Mouse (Mus musculus) intestine, postnatal 0 days (tissue): ENCODE results near the gene Vrk3. TPM values are rescaled to one million over a fixed set of nuclear protein-coding genes. Genes with fewer than 3 reads are reported as not detected.

ENCODE experiments used
- ATAC-seq: fragments of 200-750 bp; cut with Nextera tagmentation; 2 replicates; pipeline ENCODE4 v1.8.0; 2017; ENCODE audit warnings: mild to moderate bottlenecking, moderate TSS enrichment, moderate library complexity
- H3K27ac ChIP-seq: fragments of 300-500 bp; sonication (generic); 2 replicates; pipeline ENCODE4 v1.5.1; 2014; ENCODE audit warnings: mild to moderate bottlenecking, low read depth, low read length, moderate library complexity
- H3K27me3 ChIP-seq: fragments of 300-500 bp; sonication (generic); replicated peaks from 2 replicates; pipeline ENCODE4 v1.6.1; 2014; ENCODE audit warnings: low read length, mixed read lengths; ENCODE audit not compliant: control insufficient read depth, insufficient read depth
- H3K36me3 ChIP-seq: fragments of 300-500 bp; sonication (generic); 2 replicates; pipeline ENCODE4 v1.6.1; 2014; ENCODE audit warnings: mild to moderate bottlenecking, moderate library complexity; ENCODE audit not compliant: control insufficient read depth, insufficient read depth
- H3K4me1 ChIP-seq: fragments of 300-500 bp; sonication (generic); replicated peaks from 2 replicates; pipeline ENCODE4 v1.6.1; 2014; ENCODE audit warnings: antibody characterized with exemption, low read length, mixed read lengths; ENCODE audit not compliant: control insufficient read depth, insufficient read depth
- H3K4me2 ChIP-seq: fragments of 300-500 bp; sonication (generic); replicated peaks from 2 replicates; pipeline ENCODE4 v1.6.1; 2014; ENCODE audit warnings: low read depth, mild to moderate bottlenecking, moderate library complexity
- H3K4me3 ChIP-seq: fragments of 300-500 bp; sonication (generic); 2 replicates; pipeline ENCODE4 v1.5.1; 2014; ENCODE audit warnings: low read depth, low read length
- H3K9ac ChIP-seq: fragments of 300-500 bp; sonication (generic); 2 replicates; pipeline ENCODE4 v1.6.1; 2014; ENCODE audit warnings: mild to moderate bottlenecking, low read depth, low read length
- H3K9me3 ChIP-seq: fragments of 300-500 bp; sonication (generic); 2 replicates; pipeline ENCODE4 v1.6.1; 2016; ENCODE audit warnings: mixed run types; ENCODE audit not compliant: control insufficient read depth
- CTCF ChIP-seq: sonication (generic); IDR thresholded peaks from 2 replicates; pipeline ENCODE4 v1.5.1; 2016; ENCODE audit warnings: low read depth, mild to moderate bottlenecking, control low read depth, antibody characterized with exemption, moderate library complexity
- WGBS: fragments of 180-500 bp; shearing (Covaris S2); extraction: QIAGEN DNeasy Blood & Tissue Kit; methylation state at CpG from one replicate; pipeline ENCODE4 v1.1.7; 2014; 5-methylcytosine and 5-hydroxymethylcytosine counted together
- polyA plus RNA-seq: library from polyadenylated mRNA; unstranded; fragments of >200 nt; fragmentation: Nextera tagmentation; extraction: Ambion mirVana; gene quantifications from 2 replicates; pipeline ENCODE4 v1.2.1, GENCODE M21; 2015

Vrk3 gene
- polyA plus RNA-seq, 1 experiment from 2014 or later = 35.1 TPM

GRCm38 (mm10) chr7:44772591-44773204 lies 24.5 kb downstream of the Vrk3 start:
- no peaks in the 10 kb centered on the region for H3K4me1 ChIP-seq
- H3K4me2 ChIP-seq = no peak overlapping the region
- no peaks in the 10 kb centered on the region for H3K9me3 ChIP-seq
- peaks cover 82% of the 10 kb centered on the region for H3K36me3 ChIP-seq
- H3K9ac ChIP-seq = no peak overlapping the region
- ATAC-seq = no peak
- no peak overlapping the region for H3K27ac ChIP-seq
- H3K27me3 ChIP-seq = no peaks in the 10 kb centered on the region
- no peak overlapping the region for H3K4me3 ChIP-seq
- 91% methylated on average over 8 of the region's 8 CpGs for WGBS
- TF ChIP-seq CTCF = no peak

GRCm38 (mm10) chr7:44776849-44777498 lies 28.8 kb downstream of the Vrk3 start:
- Histone ChIP-seq H3K4me1 (no peaks in the 10 kb centered on the region), H3K9ac (no peak overlapping the region), H3K9me3 (no peaks in the 10 kb centered on the region), H3K4me2 (no peak overlapping the region), H3K27ac (no peak overlapping the region), H3K27me3 (no peaks in the 10 kb centered on the region), H3K36me3 (peaks cover 49% of the 10 kb centered on the region), H3K4me3 (no peak overlapping the region)
- TF ChIP-seq CTCF = no peak
- WGBS = 86% methylated on average over 9 of the region's 9 CpGs
- no peak for ATAC-seq

GRCm38 (mm10) chr7:44780101-44780500 lies 31.9 kb downstream of the Vrk3 start:
- no peak for TF ChIP-seq CTCF
- 78% methylated on average over 8 of the region's 8 CpGs for WGBS
- no peaks in the 10 kb centered on the region for H3K4me1 ChIP-seq

GRCm38 (mm10) chr7:44789531-44789930 lies 41.3 kb downstream of the Vrk3 start:
- 64% methylated on average over 3 of the region's 3 CpGs for WGBS

More at GRCm38 (mm10) chr7:44780101-44780500, 31.9 kb downstream of the Vrk3 start:
- ATAC-seq = no peak
- Histone ChIP-seq H3K27ac (no peak overlapping the region), H3K9ac (no peak overlapping the region), H3K9me3 (no peaks in the 10 kb centered on the region), H3K36me3 (peaks cover 27% of the 10 kb centered on the region), H3K4me2 (no peak overlapping the region), H3K27me3 (no peaks in the 10 kb centered on the region), H3K4me3 (no peak overlapping the region)

GRCm38 (mm10) chr7:44790066-44790465 lies 41.9 kb downstream of the Vrk3 start:
- Histone ChIP-seq H3K4me1 (no peaks in the 10 kb centered on the region), H3K4me3 (no peak overlapping the region), H3K9me3 (no peaks in the 10 kb centered on the region), H3K27ac (no peak overlapping the region), H3K27me3 (no peaks in the 10 kb centered on the region), H3K4me2 (no peak overlapping the region), H3K9ac (no peak overlapping the region), H3K36me3 (no peaks in the 10 kb centered on the region)
- WGBS = 72% methylated on average over 4 of the region's 4 CpGs
- TF ChIP-seq CTCF = no peak
- no peak for ATAC-seq

More at GRCm38 (mm10) chr7:44789531-44789930, 41.3 kb downstream of the Vrk3 start:
- Histone ChIP-seq H3K9me3 (no peaks in the 10 kb centered on the region), H3K4me1 (no peaks in the 10 kb centered on the region), H3K4me3 (no peak overlapping the region), H3K9ac (no peak overlapping the region), H3K27me3 (no peaks in the 10 kb centered on the region), H3K4me2 (no peak overlapping the region), H3K36me3 (no peaks in the 10 kb centered on the region), H3K27ac (no peak overlapping the region)
- TF ChIP-seq CTCF = no peak
- no peak for ATAC-seq

DNA sequence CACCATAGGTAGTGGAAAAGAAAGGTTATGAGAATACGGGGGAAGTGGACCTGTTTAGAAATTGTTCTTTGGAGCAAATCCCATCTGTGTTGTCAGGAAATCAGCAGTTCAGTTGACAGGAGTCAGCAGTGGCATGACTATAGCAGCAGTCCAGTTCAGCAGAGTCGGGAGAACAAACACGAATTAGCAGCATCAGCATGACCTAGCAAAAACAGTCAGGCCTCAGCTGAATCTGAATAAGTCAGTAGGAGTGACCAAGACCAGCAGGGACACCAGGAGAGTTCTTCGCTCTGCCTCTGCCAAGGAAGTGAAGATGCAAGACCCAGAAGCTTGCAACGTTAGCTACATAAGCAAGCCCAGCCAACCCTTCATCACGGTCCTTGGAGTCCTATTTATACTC lies 44.6 kb downstream of the Vrk3 start:
- no peak overlapping the region for H3K9ac ChIP-seq
- H3K36me3 ChIP-seq = no peaks in the 10 kb centered on the region
- no peak overlapping the region for H3K4me2 ChIP-seq
- no peaks in the 10 kb centered on the region for H3K4me1 ChIP-seq
- WGBS = 83% methylated on average over 6 of the region's 6 CpGs
- no peak overlapping the region for H3K27ac ChIP-seq
- no peaks in the 10 kb centered on the region for H3K9me3 ChIP-seq
- H3K27me3 ChIP-seq = no peaks in the 10 kb centered on the region
- no peak for ATAC-seq
- no peak for TF ChIP-seq CTCF
- no peak overlapping the region for H3K4me3 ChIP-seq
